Mouse (Mus musculus) heart, embryonic 16.5 days (tissue): ENCODE measurements around the gene C5ar2. TPM values are rescaled to one million over a fixed set of nuclear protein-coding genes. Genes with fewer than 3 reads are reported as not detected.
"Not testable (repeated sequence)": the region's sequence is repeated elsewhere in the genome, so short reads cannot be mapped to it uniquely, and the experiment has no call there.

ENCODE experiments used
- ATAC-seq: fragments of 200-750 bp; cut with Nextera tagmentation; replicated peaks from 2 replicates; pipeline ENCODE4 v1.8.0; 2017; ENCODE audit warnings: moderate number of reproducible peaks; ENCODE audit not compliant: insufficient read depth, low FRiP score; ENCODE audit errors: extremely low read depth
- H3K27ac ChIP-seq: fragments of 300-500 bp; sonication (generic); 2 replicates; pipeline ENCODE4 v1.5.1; 2014; ENCODE audit warnings: mild to moderate bottlenecking, low read length, control low read depth, moderate library complexity
- H3K27me3 ChIP-seq: fragments of 300-500 bp; sonication (generic); 2 replicates; pipeline ENCODE4 v1.6.1; 2014; ENCODE audit warnings: low read length, mixed read lengths; ENCODE audit not compliant: control insufficient read depth, insufficient read depth
- H3K36me3 ChIP-seq: fragments of 300-500 bp; sonication (generic); 2 replicates; pipeline ENCODE4 v1.6.1; 2014; ENCODE audit not compliant: control insufficient read depth, insufficient read depth
- H3K4me1 ChIP-seq: fragments of 300-500 bp; sonication (generic); 2 replicates; pipeline ENCODE4 v1.6.1; 2014; ENCODE audit warnings: low read length, mixed read lengths; ENCODE audit not compliant: control insufficient read depth, insufficient read depth
- H3K4me2 ChIP-seq: fragments of 300-500 bp; sonication (generic); 2 replicates; pipeline ENCODE4 v1.6.1; 2014; ENCODE audit warnings: low read depth, mild to moderate bottlenecking, control low read depth, low read length
- H3K4me3 ChIP-seq: fragments of 300-500 bp; sonication (generic); 2 replicates; pipeline ENCODE4 v1.5.1; 2014; ENCODE audit warnings: mild to moderate bottlenecking, control low read depth, low read length
- H3K9ac ChIP-seq: fragments of 300-500 bp; sonication (generic); 2 replicates; pipeline ENCODE4 v1.6.1; 2014; ENCODE audit warnings: low read length, control low read depth
- H3K9me3 ChIP-seq: fragments of 300-500 bp; sonication (generic); replicated peaks from 2 replicates; pipeline ENCODE4 v1.6.1; 2016; ENCODE audit warnings: low read length; ENCODE audit not compliant: control insufficient read depth
- WGBS: fragments of 180-500 bp; shearing (Covaris S2); extraction: QIAGEN DNeasy Blood & Tissue Kit; methylation state at CpG from one replicate; pipeline ENCODE4 v1.1.7; 2014; 5-methylcytosine and 5-hydroxymethylcytosine counted together
- polyA plus RNA-seq: library from polyadenylated mRNA; unstranded; fragments of >200 nt; fragmentation: Nextera tagmentation; extraction: Ambion mirVana; gene quantifications from 2 replicates; pipeline ENCODE4 v1.2.1, GENCODE M21; 2015

C5ar2 gene
- polyA plus RNA-seq, 1 experiment from 2014 or later, result 0.88 TPM

DNA sequence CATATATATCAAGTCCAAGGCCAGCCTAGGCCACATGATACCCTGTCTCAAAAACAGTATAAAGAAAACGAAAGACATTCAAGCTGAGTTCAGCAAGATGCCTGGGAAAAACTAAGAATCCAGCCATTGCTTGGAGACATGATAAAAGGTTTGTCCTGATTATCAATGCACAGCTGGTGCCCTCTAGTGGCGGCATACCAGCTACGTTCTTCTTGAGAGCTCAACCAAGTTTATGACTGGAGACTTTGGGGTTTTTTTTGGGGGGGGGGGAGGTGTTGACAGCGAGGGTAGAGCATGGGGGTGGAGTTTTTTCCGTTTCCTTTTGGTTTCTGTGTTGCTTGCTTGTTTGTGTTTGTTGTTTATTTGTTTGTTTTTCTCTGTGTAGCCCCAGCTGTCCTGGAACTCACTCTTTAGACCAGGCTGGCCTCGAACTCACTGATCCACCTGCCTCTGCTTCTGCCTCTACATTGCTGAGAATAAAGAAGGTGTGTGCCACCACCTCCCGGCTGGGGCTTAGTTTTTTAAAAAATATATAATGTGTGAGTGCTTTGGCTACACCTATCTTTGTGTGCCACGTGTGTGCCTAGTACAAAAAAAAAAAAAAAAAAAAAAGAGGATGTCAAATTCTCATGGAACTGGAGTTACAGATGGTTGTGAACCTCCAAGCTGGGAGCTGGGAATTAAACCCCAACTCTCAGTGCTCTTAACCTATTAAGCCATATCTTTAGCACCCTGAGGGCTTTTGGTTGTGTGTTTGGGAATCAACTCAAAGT lies 19.2 kb upstream of the C5ar2 start:
- Histone ChIP-seq H3K27ac (no peak overlapping the region), H3K4me3 (no peak overlapping the region), H3K27me3 (no peaks in the 10 kb centered on the region), H3K4me2 (no peak overlapping the region), H3K4me1 (no peaks in the 10 kb centered on the region), H3K36me3 (no peaks in the 10 kb centered on the region), H3K9ac (no peak overlapping the region), H3K9me3 (no peaks in the 10 kb centered on the region)
- WGBS, result 27% methylated on average over 8 of the region's 8 CpGs
- no peak for ATAC-seq

DNA sequence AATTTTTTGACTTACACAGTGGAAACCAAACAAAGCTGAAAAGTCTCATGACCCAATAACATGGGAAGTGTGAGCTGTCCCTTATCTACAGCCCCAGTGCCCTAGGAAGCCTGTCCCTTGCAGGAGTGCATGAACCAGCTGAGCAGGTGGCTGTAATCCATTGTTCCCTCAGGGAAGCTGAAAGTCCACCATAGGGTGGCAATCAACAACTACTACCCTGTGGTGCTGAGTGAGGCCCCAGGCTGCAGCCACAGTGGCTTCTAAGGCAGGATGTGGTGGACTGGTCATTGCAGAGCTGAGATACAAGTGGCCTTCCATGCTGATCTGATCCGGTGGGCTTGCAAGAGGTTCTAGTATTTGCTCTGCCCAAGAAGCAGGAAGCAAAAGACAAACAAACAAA lies 17.1 kb upstream of the C5ar2 start:
- no peak overlapping the region for H3K9ac ChIP-seq
- 68% methylated on average over 1 of the region's 1 CpGs for WGBS
- no peak overlapping the region for H3K4me3 ChIP-seq
- no peak overlapping the region for H3K4me2 ChIP-seq
- H3K27me3 ChIP-seq, result no peaks in the 10 kb centered on the region
- H3K4me1 ChIP-seq, result no peaks in the 10 kb centered on the region
- no peak overlapping the region for H3K27ac ChIP-seq
- no peaks in the 10 kb centered on the region for H3K9me3 ChIP-seq
- ATAC-seq, result no peak
- no peaks in the 10 kb centered on the region for H3K36me3 ChIP-seq

GRCm38 (mm10) chr7:16259110-16259590 lies 15.2 kb upstream of the C5ar2 start, which contains the start of gene C5ar1:
C5ar1 (minus strand) TSS chr7:16259540.
- ATAC-seq, result no peak
- WGBS, result 72% methylated on average over 5 of the region's 5 CpGs

DNA sequence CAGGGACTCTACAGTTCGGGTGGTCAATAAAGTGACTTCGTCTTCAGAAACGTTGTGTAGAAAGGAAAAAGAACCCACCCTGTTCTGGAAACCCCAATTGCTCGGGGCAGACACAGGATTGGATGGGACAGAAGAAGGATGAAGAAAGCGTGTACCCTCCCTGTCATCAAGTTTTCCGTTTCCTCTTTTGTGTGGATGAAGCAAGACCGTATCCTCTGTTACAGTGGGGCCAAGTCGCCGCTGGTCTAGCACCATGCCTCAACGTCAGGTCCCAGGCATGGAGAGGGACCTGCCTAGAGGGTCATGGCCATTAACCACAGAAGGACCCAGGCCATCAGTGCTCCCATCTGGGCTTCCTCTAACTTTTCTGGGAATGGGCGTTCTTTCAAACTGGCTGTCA lies 13.9 kb upstream of the C5ar2 start:
- Histone ChIP-seq H3K4me3 (no peak overlapping the region), H3K27ac (no peak overlapping the region), H3K9me3 (no peaks in the 10 kb centered on the region), H3K4me1 (no peaks in the 10 kb centered on the region), H3K36me3 (no peaks in the 10 kb centered on the region), H3K9ac (no peak overlapping the region), H3K27me3 (no peaks in the 10 kb centered on the region), H3K4me2 (no peak overlapping the region)
- WGBS, result 87% methylated on average over 11 of the region's 11 CpGs
- ATAC-seq, result no peak

More at GRCm38 (mm10) chr7:16259110-16259590, 15.2 kb upstream of the C5ar2 start, which contains the start of gene C5ar1:
- Histone ChIP-seq H3K4me3 (no peak within 1 kb of the TSS), H3K4me1 (no peaks in the 10 kb centered on the region), H3K9me3 (no peaks in the 10 kb centered on the region), H3K27me3 (no peaks in the 10 kb centered on the region), H3K4me2 (no peak within 1 kb of the TSS), H3K9ac (no peak within 1 kb of the TSS), H3K27ac (no peak within 1 kb of the TSS), H3K36me3 (no peaks in the 10 kb centered on the region)

- not testable (repeated sequence) for H3K9me3 ChIP-seq, H3K9ac ChIP-seq, H3K4me3 ChIP-seq, H3K4me2 ChIP-seq, H3K27me3 ChIP-seq, H3K4me1 ChIP-seq, H3K27ac ChIP-seq, H3K36me3 ChIP-seq, ATAC-seq
- WGBS, result 84% methylated on average over 4 of the region's 4 CpGs
Observed at GRCm38 (mm10) chr7:16255963-16256362, 12.0 kb upstream of the C5ar2 start.

GRCm38 (mm10) chr7:16254195-16254594 lies 10.2 kb upstream of the C5ar2 start:
- Histone ChIP-seq H3K27me3 (no peaks in the 10 kb centered on the region), H3K4me1 (no peaks in the 10 kb centered on the region), H3K9ac (no peak overlapping the region), H3K36me3 (no peaks in the 10 kb centered on the region), H3K4me3 (no peak overlapping the region), H3K4me2 (no peak overlapping the region), H3K27ac (no peak overlapping the region), H3K9me3 (no peaks in the 10 kb centered on the region)
- ATAC-seq, result no peak
- WGBS, result 41% methylated on average over 4 of the region's 4 CpGs

DNA sequence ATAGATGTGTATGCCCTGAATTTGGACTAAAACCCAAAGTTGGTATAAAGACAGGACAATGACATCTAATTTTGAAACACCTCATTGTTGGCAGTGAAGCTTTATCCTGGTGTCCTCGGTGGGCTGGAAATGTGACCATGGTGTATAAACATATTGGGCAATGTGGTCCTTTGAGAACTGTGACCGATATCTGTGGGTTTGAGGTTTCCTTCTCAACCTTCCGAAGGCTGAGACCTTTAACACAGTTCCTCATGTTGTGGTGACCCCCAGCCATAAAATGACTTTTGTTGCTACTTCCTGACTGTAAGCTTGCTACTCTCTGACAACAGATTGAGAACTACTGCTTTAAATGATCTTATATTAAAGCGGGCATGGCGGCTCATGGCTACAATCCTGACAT lies 6.7 kb upstream of the C5ar2 start:
- 71% methylated on average over 5 of the region's 5 CpGs for WGBS
- Histone ChIP-seq H3K27ac (no peak overlapping the region), H3K27me3 (no peaks in the 10 kb centered on the region), H3K36me3 (no peaks in the 10 kb centered on the region), H3K4me1 (no peaks in the 10 kb centered on the region), H3K9me3 (no peaks in the 10 kb centered on the region), H3K4me3 (no peak overlapping the region), H3K4me2 (no peak overlapping the region), H3K9ac (no peak overlapping the region)
- ATAC-seq, result no peak

- Histone ChIP-seq H3K36me3 (no peaks in the 10 kb centered on the region), H3K9ac (no peak overlapping the region), H3K27me3 (no peaks in the 10 kb centered on the region), H3K4me1 (no peaks in the 10 kb centered on the region), H3K27ac (no peak overlapping the region), H3K4me2 (no peak overlapping the region), H3K9me3 (no peaks in the 10 kb centered on the region), H3K4me3 (no peak overlapping the region)
- no peak for ATAC-seq
- WGBS, result 32% methylated on average over 1 of the region's 4 CpGs
Observed at GRCm38 (mm10) chr7:16245958-16246357, 2.0 kb upstream of the C5ar2 start.

GRCm38 (mm10) chr7:16242198-16242597 lies 1.8 kb downstream of the C5ar2 start:
- WGBS, result 76% methylated on average over 6 of the region's 6 CpGs
- H3K9me3 ChIP-seq, result no peaks in the 10 kb centered on the region
- no peaks in the 10 kb centered on the region for H3K36me3 ChIP-seq
- H3K4me1 ChIP-seq, result no peaks in the 10 kb centered on the region
- H3K4me3 ChIP-seq, result no peak overlapping the region
- H3K27me3 ChIP-seq, result no peaks in the 10 kb centered on the region
- no peak overlapping the region for H3K4me2 ChIP-seq
- H3K27ac ChIP-seq, result no peak overlapping the region
- no peak for ATAC-seq
- no peak overlapping the region for H3K9ac ChIP-seq
